Comparison of ENCODE assay signal across 8 mouse cellular contexts in the genomic region with DNA sequence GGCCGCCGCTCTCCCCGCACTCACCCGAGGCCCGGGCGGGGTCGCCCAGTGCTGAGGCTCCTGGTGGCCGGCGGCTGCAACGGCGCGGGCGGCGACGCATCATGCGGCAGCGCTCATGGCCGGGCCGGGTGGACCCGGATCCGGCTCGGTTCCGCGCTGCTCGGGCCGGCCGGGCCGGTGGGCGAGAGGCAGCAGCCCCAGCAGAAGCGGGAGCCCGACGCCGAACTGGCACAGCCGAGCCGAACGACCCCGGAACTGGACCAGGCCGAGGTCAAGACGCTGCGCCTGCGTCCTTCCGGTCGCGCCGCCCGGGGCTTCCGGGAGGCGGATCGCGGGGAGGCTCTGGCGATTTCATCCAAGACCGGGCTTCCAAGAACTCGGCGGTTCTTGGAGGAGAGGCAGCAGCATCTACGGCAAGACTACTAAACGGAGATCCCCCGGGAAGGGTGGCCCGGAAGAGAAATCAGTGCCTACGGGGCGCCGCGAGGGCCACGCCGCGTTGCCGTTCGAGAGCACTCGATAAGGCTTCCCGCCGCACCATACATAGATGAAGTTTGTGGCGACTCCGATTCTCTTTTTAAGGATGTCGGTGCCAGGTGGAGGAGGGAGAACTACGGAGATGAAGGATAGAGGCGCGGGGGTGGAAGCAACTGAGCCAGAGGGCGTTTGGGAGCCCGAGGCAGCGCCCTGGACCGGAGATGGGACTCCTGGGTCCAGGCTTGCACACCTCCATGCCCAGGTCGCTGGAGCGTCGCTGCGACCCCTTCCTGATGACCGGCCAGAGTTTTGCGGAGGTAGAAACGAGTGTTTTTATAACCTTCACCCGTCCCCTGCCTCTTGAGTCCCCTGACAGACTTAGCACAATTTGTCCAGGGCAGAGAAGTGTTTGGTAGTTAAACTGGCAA. TPM values are rescaled to one million over a fixed set of nuclear protein-coding genes. Genes with fewer than 3 reads are reported as not detected.
DNase-seq lines count a peak whose midpoint lies in the region; ATAC-seq and TF ChIP-seq lines count a peak whose summit lies in the region.

Gene Zdhhc7, minus strand, starts transcription at position 415 of the 905 bp plus-strand sequence.

- TF ChIP-seq CTCF in heart, postnatal 0 days (IDR thresholded peaks at IDR 0.05; ENCODE audit: low read depth), result no peak
- TF ChIP-seq CTCF in stomach, postnatal 0 days (IDR thresholded peaks at IDR 0.05; ENCODE audit: low read depth), result peak; percentile 8; the same call in 1 of the 2 replicates

- peak; percentile 60 to 66 for DNase-seq in CD8-positive naive resting alpha-beta T cell, adult 2 months (ENCODE audit: low read depth in 2 of 2, low spot score in 2 of 2)
- peak; percentile 53 for DNase-seq in c-Kit-positive CD71-positive TER-119-negative erythroid progenitor cells, embryonic 14.5 days (ENCODE audit: low read depth)
- peak; percentile 61 for DNase-seq in heart, postnatal 0 days (ENCODE audit: low spot score)
- DNase-seq in kidney, postnatal 4 days, result peak; percentile 84 to 90
- peak; percentile 86 for DNase-seq in stomach, postnatal 0 days (ENCODE audit: low spot score)

- no peaks in the 10 kb centered on the region for H3K27me3 ChIP-seq in forebrain, embryonic 13.5 days
- H3K27me3 ChIP-seq in heart, postnatal 0 days (ENCODE audit: control insufficient read depth, insufficient read depth, low read length), result no peaks in the 10 kb centered on the region
- H3K27me3 ChIP-seq in liver, embryonic 15.5 days, result no peaks in the 10 kb centered on the region
- no peaks in the 10 kb centered on the region for H3K27me3 ChIP-seq in neural tube, embryonic 12.5 days (replicated peaks)
- H3K27me3 ChIP-seq in stomach, postnatal 0 days (ENCODE audit: control insufficient read depth, insufficient read depth, low read length), result no peaks in the 10 kb centered on the region

- peak; percentile 91 for ATAC-seq in forebrain, embryonic 13.5 days
- ATAC-seq in heart, postnatal 0 days (ENCODE audit: insufficient read depth, low read depth), result peak; percentile 81
- ATAC-seq in liver, embryonic 15.5 days (ENCODE audit: insufficient read depth), result peak; percentile 71
- peak; percentile 74 for ATAC-seq in neural tube, embryonic 12.5 days (ENCODE audit: low FRiP score, low read depth)
- peak; percentile 72 for ATAC-seq in stomach, postnatal 0 days (ENCODE audit: low FRiP score, low TSS enrichment)

- peak; percentile 18; the same call in 1 of the 2 replicates for TF ChIP-seq EP300 in heart, postnatal 0 days (IDR thresholded peaks at IDR 0.05; ENCODE audit: low read depth)
- no peak for TF ChIP-seq EP300 in stomach, postnatal 0 days (optimal IDR thresholded peaks at IDR 0.05)

- peak within 1 kb of the TSS; percentile 85 for H3K27ac ChIP-seq in forebrain, embryonic 13.5 days
- H3K27ac ChIP-seq in heart, postnatal 0 days (ENCODE audit: low read depth), result peak within 1 kb of the TSS; percentile 86
- H3K27ac ChIP-seq in liver, embryonic 15.5 days (replicated peaks), result peak within 1 kb of the TSS; percentile 77
- H3K27ac ChIP-seq in neural tube, embryonic 12.5 days, result peak within 1 kb of the TSS; percentile 50
- H3K27ac ChIP-seq in stomach, postnatal 0 days (replicated peaks), result peak within 1 kb of the TSS; percentile 95

- under 1% methylated on average over 71 of the region's 88 CpGs for WGBS in forebrain, embryonic 13.5 days
- under 1% methylated on average over 83 of the region's 88 CpGs for WGBS in heart, postnatal 0 days
- under 1% methylated on average over 88 of the region's 88 CpGs for WGBS in liver, embryonic 15.5 days (ENCODE audit: insufficient replicate concordance)
- WGBS in neural tube, embryonic 12.5 days, result under 1% methylated on average over 86 of the region's 88 CpGs
- WGBS in stomach, postnatal 0 days, result under 1% methylated on average over 82 of the region's 88 CpGs

- H3K4me2 ChIP-seq in forebrain, embryonic 13.5 days, result peak within 1 kb of the TSS; percentile 97
- peak within 1 kb of the TSS; percentile 91 for H3K4me2 ChIP-seq in heart, postnatal 0 days (ENCODE audit: low read depth, low read length)
- peak within 1 kb of the TSS; percentile 86 for H3K4me2 ChIP-seq in liver, embryonic 15.5 days
- peak within 1 kb of the TSS; percentile 94 for H3K4me2 ChIP-seq in neural tube, embryonic 12.5 days (replicated peaks)
- peak within 1 kb of the TSS; percentile 93 for H3K4me2 ChIP-seq in stomach, postnatal 0 days (replicated peaks; ENCODE audit: low read depth)

- H3K9me3 ChIP-seq in forebrain, embryonic 13.5 days (replicated peaks), result no peaks in the 10 kb centered on the region
- no peaks in the 10 kb centered on the region for H3K9me3 ChIP-seq in heart, postnatal 0 days (replicated peaks; ENCODE audit: control insufficient read depth, low read length)
- no peaks in the 10 kb centered on the region for H3K9me3 ChIP-seq in liver, embryonic 15.5 days (replicated peaks)
- H3K9me3 ChIP-seq in neural tube, embryonic 12.5 days, result no peaks in the 10 kb centered on the region
- H3K9me3 ChIP-seq in stomach, postnatal 0 days (ENCODE audit: control insufficient read depth, low read length), result no peaks in the 10 kb centered on the region

- peak within 1 kb of the TSS; percentile 97 for H3K4me3 ChIP-seq in forebrain, embryonic 13.5 days
- H3K4me3 ChIP-seq in heart, postnatal 0 days (ENCODE audit: low read depth, low read length), result peak within 1 kb of the TSS; percentile 90
- peak within 1 kb of the TSS; percentile 95 for H3K4me3 ChIP-seq in liver, embryonic 15.5 days (replicated peaks)
- H3K4me3 ChIP-seq in neural tube, embryonic 12.5 days, result peak within 1 kb of the TSS; percentile 97
- H3K4me3 ChIP-seq in stomach, postnatal 0 days (ENCODE audit: low read depth, low read length), result peak within 1 kb of the TSS; percentile 90

- peak within 1 kb of the TSS; percentile 95 for H3K9ac ChIP-seq in forebrain, embryonic 13.5 days
- peak within 1 kb of the TSS; percentile 83 for H3K9ac ChIP-seq in heart, postnatal 0 days (replicated peaks; ENCODE audit: low read depth, low read length)
- peak within 1 kb of the TSS; percentile 83 for H3K9ac ChIP-seq in liver, embryonic 15.5 days
- peak within 1 kb of the TSS; percentile 94 for H3K9ac ChIP-seq in neural tube, embryonic 12.5 days
- H3K9ac ChIP-seq in stomach, postnatal 0 days (ENCODE audit: low read length), result peak within 1 kb of the TSS; percentile 85

- H3K36me3 ChIP-seq in forebrain, embryonic 13.5 days (ENCODE audit: poor library complexity, severe bottlenecking), result no peaks in the 10 kb centered on the region
- no peaks in the 10 kb centered on the region for H3K36me3 ChIP-seq in heart, postnatal 0 days (replicated peaks; ENCODE audit: control insufficient read depth, insufficient read depth, low read length)
- H3K36me3 ChIP-seq in liver, embryonic 15.5 days (replicated peaks), result no peaks in the 10 kb centered on the region
- H3K36me3 ChIP-seq in neural tube, embryonic 12.5 days, result peaks cover 6% of the 10 kb centered on the region
- H3K36me3 ChIP-seq in stomach, postnatal 0 days (ENCODE audit: control insufficient read depth, insufficient read depth, low read length), result no peaks in the 10 kb centered on the region

- peaks cover 38% of the 10 kb centered on the region for H3K4me1 ChIP-seq in forebrain, embryonic 13.5 days
- peaks cover 27% of the 10 kb centered on the region for H3K4me1 ChIP-seq in heart, postnatal 0 days (ENCODE audit: control insufficient read depth, insufficient read depth)
- H3K4me1 ChIP-seq in liver, embryonic 15.5 days (replicated peaks), result peaks cover 46% of the 10 kb centered on the region
- H3K4me1 ChIP-seq in neural tube, embryonic 12.5 days, result peaks cover 26% of the 10 kb centered on the region
- H3K4me1 ChIP-seq in stomach, postnatal 0 days (replicated peaks; ENCODE audit: control insufficient read depth, insufficient read depth), result peaks cover 9% of the 10 kb centered on the region; the same call in 1 of the 2 replicates

RNA-seq across cellular contexts. Expression of gene Zdhhc7, which starts in this region (rescaled TPM):
- polyA plus RNA-seq in forebrain, embryonic 13.5 days (2015; fragmentation: Nextera tagmentation; extraction: Ambion mirVana), result 23.4 and 30.6 TPM in 2 replicates
- total RNA-seq in heart, postnatal 0 days (2014; rRNA removed; ENCODE audit: low replicate concordance), result 57.6 and 86.8 TPM in 2 replicates
- 33.5 and 35.2 TPM in 2 replicates for polyA plus RNA-seq in heart, postnatal 0 days (2015; fragmentation: Nextera tagmentation; extraction: Ambion mirVana)
- polyA plus RNA-seq in liver, embryonic 15.5 days (2015; fragmentation: Nextera tagmentation; extraction: Ambion mirVana), result 13.9 and 17.2 TPM in 2 replicates
- 33.7 and 35.3 TPM in 2 replicates for polyA plus RNA-seq in neural tube, embryonic 12.5 days (2016; fragmentation: Nextera tagmentation; extraction: Ambion mirVana)
- polyA plus RNA-seq in stomach, postnatal 0 days (2015; fragmentation: Nextera tagmentation; extraction: Ambion mirVana), result 24.3 and 24.4 TPM in 2 replicates

Comparison
In these comparisons a context has a peak if more than half of its experiments do, and no peak if none do; other contexts are left out.
1. Peak in every context shown above with its lines: DNase-seq, ATAC-seq, H3K4me3 ChIP-seq and H3K27ac ChIP-seq.